Mouse (Mus musculus) telencephalon, adult 2 months (tissue): Measurements from ENCODE around the gene Myom3.

ENCODE experiments used
- DNase-seq: peaks from one replicate; pipeline ENCODE4 v3.0.0-alpha.2; 2011; ENCODE audit warnings: low read depth, low spot score

Gene Myom3

DNA sequence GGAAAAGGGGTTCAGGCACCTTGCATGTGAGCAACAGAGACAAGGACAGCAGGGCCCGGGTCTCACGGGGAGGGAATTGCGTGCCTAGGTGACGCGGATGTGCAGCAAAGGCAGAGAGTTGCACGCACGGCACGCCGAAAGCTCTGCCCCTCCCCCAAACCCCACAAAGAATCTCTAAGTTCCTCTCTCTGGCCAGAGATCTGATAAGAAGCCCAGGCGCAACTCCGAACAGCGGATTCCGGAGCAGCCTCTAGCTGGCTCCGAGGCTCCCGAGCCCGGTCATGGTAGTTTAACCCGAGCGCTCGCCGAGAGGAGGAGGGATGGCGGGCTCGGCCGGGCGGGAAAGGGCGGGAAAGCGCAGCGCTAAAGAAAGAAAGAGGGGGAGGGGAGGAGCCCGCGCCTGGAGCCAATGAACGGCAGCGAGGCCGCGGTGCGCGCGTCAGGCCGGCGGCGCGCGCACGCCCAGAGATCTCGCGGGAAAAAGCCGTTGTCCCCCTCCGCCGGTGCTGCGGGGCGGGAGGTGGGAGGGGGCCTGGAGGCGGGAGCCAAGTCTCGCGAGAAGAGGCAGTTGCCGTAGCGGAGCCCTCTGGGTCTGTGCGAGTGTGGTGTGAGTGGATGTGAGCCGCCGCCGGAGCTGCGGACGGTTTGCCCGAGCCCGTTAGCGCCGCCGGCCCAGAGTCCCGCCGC, 96.2 kb downstream of the Myom3 start, which contains the start of gene Srsf10:
Srsf10 (plus strand) TSS at position 212 of the 687 bp plus-strand sequence.
- peak; percentile 93 for DNase-seq

- DNase-seq, result no peak
Observed at GRCm38 (mm10) chr4:135856223-135857091, 96.9 kb downstream of the Myom3 start.

DNA sequence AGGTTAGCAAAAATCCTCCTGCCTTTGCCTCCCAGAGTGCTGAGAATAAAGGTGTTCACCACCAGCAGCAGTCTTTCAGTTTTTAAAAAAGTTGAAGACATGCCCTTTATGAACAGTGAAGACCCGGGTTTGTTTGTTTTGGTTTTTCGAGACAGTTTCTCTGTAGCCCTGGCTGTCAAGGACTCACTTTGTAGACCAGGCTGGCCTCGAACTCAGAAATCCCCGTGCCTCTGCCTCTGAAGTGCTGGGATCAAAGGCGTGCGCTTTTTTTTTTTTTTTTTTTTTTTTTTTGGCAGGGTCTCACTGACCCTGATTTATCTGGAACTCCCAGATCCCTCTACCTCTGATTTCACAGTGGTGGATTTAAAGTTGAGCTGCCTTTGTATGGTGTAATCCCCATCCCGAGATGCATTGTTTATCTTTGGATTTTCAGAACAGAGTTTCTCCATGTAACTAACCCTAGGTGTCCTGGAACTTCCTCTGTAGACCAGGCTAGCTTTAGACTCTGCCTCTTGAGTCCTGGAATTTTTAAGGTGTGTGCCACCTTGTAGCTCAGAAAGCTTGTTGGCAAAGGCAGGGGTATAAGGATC, 98.2 kb downstream of the Myom3 start:
- no peak for DNase-seq
